Mouse (Mus musculus) mouse embryonic stem cell (cell line): ENCODE results near the gene Mmp2.

Experiments used
- in situ Hi-C, 2 experiments: fragments of 300-500 bp; cut with MboI; formaldehyde crosslinking; loops; 1 replicate in 1 of 2; 3 replicates in 1 of 2; pipeline ENCODE4 v1.14.3; 2019 to 2020; ENCODE audit warnings: low sequenced_read_pairs in 2 of 2, low pct_unique_long_range_greater_than_20kb in 1 of 2, mixed read lengths in 1 of 2; ENCODE audit not compliant: unreplicated experiment in 1 of 2

The Mmp2 gene

GRCm38 (mm10) chr8:92834065-92834731 is 7.1 kb downstream of the Mmp2 start:
- in situ Hi-C loops, result no loop called here

DNA sequence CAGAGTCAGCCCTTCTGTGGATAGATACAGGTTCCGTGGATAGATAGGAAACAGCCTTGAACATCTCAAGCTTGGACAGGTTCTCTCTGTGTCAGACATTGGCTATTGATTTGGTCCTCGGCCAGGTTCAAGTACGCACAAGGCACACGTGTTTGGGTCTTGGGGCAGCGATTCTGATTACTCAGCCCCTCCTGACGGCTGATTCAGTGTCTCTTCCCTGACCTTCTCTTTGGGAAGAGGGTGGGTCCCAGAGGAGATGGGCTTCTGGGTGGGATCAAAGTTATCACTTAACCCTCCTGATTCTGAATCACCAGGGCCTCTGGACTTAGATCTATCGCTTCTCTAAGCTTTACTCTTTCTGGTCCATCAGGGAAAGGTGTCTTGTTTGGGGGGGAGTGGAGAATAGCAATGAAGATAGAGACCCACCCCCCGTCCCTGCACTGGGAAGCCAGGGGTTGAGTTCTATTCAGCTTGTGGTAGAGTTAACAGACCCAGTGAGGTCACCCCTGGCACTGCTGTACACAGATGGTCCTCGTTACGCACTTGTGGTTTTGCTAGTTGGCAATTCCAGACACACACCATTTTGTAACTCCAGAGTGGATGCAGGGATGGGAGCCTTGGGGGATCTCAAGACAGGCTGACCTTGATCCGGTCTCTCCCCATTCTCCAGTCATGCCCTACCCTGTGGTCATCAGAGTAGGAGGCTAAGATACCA is 7.9 kb downstream of the Mmp2 start:
- in situ Hi-C loops, result no loop called here

GRCm38 (mm10) chr8:92835901-92836300 is 8.8 kb downstream of the Mmp2 start:
- in situ Hi-C loops, result no loop called here

DNA sequence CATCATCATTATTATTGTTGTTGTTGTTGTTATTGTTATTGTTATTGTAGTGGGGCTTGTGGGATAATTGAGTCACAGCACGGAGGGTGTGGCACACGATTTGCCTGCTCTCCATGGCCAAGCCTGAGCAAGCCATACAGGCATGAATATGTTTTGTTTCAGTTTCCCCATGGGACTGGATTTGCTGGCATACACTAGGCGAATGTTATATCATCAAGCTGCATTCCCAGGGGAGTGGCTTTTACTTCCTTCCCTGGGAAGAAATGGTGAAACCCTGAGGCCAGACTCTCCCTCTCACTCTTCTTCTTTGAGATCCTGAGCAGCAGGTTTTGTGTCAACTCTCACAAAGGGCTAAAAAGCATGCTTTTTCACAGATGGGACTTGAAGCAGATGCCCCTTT is 11.5 kb downstream of the Mmp2 start:
- in situ Hi-C loops, result no loop called here

GRCm38 (mm10) chr8:92839161-92839560 is 12.1 kb downstream of the Mmp2 start:
- in situ Hi-C loops, result no loop called here

DNA sequence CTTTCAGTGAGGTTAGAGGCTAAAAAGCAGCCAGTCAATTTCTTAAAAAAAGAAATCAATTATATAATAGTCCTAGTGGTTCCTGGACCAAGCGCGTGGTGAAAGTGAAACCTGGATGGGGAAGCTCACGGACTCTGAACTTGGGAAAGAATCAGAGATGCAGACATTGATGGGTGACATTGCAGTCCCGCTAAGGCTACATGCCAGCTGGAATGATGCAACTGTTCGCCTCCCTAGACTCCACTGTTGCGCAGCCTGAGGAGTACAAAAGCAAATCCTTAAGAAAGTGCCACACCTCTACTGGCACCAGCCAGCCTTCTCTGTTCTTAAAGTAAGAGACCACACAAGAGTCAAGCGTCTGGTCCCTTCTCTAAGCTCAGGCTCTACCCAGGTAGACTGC is 12.8 kb downstream of the Mmp2 start:
- in situ Hi-C loops, result no loop called here

- in situ Hi-C loops, result no loop called here
Observed at GRCm38 (mm10) chr8:92846684-92847083, 19.6 kb downstream of the Mmp2 start.

DNA sequence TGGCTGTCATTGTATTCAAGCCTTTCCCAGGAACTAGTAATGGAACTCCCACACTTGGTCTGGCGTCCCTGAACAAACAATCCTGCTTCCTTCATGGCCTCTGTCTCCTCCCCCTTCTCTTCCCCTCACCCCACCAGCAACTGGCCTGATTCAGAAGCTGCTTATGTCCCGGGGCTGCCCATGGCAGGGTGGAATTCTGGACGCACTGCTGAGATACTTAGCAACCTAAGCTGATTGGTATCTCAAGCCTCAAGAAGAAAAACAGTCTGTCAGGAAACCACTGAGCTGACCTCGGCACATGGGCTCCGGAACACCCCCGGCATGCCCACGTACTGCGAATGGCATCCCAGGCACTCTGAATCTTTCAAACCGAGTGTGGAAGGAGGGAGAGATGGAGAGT is 20.2 kb downstream of the Mmp2 start:
- in situ Hi-C loops, result no loop called here

DNA sequence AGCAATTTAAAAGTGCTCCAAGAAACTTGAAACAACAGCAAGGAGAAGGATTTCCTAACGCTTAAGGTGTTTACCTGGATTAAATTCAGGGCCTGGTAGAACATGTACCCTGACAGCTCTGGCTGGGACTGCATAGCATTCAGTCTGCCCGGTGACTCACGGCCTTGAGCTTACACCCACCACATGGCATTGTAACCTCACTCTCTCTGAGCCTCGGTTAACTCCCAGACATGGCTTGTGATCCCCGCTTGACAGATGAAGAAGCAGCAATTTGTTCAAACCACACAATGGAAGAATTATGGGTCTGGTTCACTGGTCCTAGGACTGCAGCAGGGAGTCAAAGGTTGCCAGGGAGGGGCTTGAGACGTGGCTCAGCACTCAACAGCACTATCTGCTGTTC is 22.2 kb downstream of the Mmp2 start:
- in situ Hi-C loops, result no loop called here

DNA sequence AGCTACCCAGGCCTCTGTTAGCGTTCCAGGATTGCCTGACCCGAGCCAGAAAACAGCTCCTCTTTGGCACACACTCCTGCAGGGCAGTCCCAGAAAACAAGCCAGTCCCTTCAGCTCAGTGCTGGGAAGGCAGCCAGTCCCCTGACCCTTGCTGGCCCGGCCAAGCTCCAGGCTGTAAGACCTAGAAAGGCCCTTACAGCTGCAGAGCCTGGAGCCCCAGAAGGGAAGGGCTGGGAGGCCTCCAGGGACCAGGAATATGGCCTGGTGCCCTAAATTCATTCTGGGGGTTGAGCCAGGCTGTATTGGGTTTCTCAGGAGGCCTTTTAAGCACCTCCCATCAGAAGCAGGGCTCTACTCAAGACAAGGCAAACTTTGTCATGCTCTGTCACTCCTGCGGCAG is 23.1 kb downstream of the Mmp2 start:
- in situ Hi-C loops, result no loop called here

GRCm38 (mm10) chr8:92851381-92851780 is 24.3 kb downstream of the Mmp2 start:
- in situ Hi-C loops, result no loop called here

DNA sequence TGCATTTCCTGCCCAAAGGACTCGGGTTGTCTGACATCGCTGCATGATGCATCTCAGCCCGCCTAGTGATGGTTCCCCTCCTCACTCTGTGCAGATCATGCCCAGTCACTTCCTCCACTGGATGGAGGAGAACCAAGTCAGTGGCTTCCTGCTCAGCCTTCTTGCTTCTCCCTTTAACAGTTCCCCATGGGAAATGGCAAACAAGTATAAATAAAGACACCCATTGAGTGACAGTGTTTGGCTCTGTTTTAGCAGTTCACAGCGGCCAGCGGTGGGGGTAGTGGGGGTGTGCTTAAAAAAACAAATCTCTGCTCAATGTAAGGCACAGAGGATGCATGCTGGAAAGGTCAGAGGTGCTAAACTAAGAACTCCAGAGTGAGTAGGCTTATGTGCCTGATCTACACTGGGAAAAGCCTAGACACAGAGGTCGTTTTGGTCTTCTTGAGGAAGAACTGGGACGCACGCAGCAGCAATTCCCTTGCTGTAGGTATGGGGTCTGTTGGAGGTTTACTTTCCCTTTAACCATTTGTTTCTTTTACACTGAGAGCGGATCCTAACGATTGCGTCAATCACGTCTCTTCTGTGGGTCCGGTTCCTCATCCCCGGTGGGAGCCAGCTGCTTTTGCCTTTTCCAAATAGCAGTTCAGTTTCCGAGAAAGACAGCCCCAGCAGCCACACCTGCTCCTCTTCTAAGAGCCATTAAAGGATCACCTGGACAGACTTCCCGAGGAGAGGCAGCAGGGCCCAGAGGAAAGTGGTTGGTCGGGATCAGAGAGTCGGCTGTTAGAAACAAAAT is 26.3 kb downstream of the Mmp2 start:
- in situ Hi-C loops, result no loop called here

DNA sequence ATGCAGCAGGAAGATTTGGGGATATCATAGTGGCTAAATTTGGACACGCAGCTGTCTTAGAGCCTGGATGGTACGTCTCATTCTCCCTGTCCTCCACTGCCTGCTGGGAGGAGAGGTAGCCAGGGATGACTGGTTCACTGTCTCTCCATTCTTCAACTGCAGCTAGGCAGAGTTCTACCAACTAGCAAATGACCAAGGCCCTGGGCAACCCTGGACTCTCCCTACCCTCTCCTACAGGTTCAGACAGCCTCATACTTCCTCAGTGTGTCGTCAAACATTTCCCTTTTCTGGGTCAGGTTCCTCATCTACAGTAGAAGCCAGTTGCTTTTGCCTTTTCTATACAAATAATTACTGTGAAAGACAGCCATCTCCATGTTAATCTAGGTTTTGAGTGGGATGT is 27.6 kb downstream of the Mmp2 start:
- in situ Hi-C loops, result no loop called here

- in situ Hi-C loops, result no loop called here
Observed at GRCm38 (mm10) chr8:92855171-92855894, 28.2 kb downstream of the Mmp2 start, which contains the start of gene Lpcat2. Lpcat2 (plus strand) TSS chr8:92855339.

DNA sequence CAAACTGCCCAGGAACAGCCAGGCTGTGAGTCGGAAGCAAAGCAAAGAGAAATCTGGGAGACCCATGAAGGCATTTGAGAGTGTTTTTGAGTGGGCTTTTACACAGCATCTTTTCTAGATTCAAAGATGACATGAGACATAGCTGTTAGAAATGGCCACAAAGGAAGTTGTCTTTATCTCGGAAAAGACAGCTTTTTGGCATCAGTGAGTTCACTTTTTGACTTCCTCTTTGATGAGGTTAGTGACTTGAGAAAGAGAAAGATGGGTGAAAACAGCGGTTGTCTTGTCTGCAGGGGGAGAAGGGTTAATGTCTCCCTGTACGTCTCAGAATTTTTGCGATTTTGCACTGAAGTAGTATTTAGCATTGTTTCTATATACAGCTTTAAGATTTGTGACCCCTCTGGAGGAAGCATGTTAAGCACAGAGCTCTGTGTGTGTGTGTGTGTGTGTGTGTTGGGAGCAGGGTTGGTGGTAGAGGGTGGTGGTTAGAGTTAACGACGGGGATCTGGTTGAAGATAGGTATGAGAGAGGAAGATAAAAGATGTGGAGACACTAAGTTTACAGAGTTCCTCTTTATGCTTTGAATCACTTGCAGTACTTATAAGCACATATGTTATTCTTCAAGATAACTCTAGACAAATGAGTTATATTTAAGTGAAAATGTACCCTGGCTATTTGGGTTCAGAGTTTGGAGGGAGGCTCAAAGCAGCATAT is 29.3 kb downstream of the Mmp2 start:
- in situ Hi-C loops, result no loop called here

DNA sequence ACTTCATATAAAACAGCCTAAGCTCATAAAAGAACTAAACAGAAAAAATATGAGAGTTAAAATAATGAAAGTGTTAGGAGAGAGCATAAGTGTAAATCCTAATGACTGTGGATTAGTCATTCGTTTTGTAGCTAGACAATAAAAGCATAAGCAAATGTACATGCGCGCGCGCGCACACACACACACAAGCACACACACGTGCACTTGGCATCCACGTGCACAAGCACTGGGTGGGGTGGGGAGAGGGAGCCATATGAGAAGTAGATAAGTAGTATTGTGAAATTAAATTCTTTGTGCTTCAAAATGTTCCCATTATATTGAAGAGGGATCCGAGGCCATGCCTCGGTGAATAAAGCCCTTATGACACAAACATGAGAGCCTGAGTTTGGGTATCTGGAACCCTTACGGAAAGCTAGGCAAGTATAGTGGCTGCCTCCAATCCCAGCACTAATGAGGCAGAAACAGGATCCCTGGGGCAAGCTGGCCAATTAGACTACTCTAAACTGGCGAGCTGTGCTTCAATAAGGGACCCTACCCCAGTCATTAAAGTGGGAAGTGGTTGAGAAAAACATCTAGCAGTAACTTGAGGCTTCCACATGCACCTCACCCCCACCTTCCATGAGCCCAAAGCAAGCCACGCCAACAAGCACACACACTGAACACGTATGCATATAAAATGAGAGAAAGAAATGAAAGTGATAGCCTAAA is 31.5 kb downstream of the Mmp2 start:
- in situ Hi-C loops, result no loop called here

GRCm38 (mm10) chr8:92861977-92862376 is 34.9 kb downstream of the Mmp2 start:
- in situ Hi-C loops, result no loop called here

DNA sequence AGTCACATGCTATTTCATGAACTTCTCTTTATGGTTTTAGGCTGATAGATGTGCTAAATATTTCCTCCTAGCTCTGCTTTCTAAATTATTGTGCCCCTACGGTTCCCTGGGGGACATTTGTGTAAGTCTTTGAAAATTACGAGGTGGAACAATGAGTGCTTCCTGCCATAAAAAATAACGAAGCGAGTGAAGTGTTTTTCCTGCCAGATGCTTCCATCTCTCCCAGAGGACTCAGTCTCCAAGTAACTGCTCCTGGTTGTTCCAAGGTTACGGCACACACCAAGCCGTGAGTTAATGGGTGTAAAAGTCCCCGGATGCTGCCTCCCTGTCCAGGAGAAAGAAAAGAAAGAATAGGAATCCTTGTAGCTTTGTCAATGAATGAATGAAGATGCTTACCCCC is 43.2 kb downstream of the Mmp2 start:
- in situ Hi-C loops, result no loop called here
